Mouse (Mus musculus): ENCODE results near the gene Mcm7.
"Not testable (repeated sequence)": the region's sequence is repeated elsewhere in the genome, so short reads cannot be mapped to it uniquely, and the experiment has no call there.

DNA sequence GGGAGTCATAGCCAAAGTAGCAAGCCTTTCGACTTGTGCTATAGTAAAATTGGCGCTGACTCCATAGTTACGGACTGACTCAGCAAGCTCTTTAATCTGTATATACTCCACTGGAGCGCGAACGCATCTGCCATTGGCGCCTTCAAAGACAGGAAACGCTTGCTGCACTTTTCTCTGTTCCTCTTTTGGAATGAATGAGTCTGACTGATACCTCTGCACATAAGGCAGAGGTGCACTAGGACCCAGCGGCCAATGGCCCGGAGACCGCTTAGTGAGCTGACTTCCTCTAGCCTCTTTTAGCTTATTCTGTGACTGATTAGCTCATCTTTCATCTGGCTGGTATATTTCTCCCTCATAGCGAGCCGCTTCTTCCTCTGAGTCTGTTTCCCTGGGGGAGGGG lies 44.4 kb upstream of the Mcm7 start:
- not testable (repeated sequence) for TF ChIP-seq CTCF (conservative IDR thresholded peaks at IDR 0.05; ENCODE audit: insufficient read depth, insufficient read length, low read depth, low read length); POLR2A (IDR thresholded peaks at IDR 0.05; ENCODE audit: low read depth, low read length)

Data from kidney, adult 2 months (tissue).